Mouse (Mus musculus) gastrocnemius, postnatal 14 days (tissue): Measurements from ENCODE around the gene Rnf7. TPM values are rescaled to one million over a fixed set of nuclear protein-coding genes. Genes with fewer than 3 reads are reported as not detected.
"Not testable (repeated sequence)": the region's sequence is repeated elsewhere in the genome, so short reads cannot be mapped to it uniquely, and the experiment has no call there.

Source experiments
- DNase-seq: peaks from one replicate; pipeline ENCODE4 v3.0.0; 2021; ENCODE audit warnings: mixed read lengths
- intact Hi-C: fragments of 180-260 bp; cut with DNase I; formaldehyde crosslinking; loops from one replicate; pipeline ENCODE4 v1.15.1; 2025; ENCODE audit warnings: low total_unique reads
- total RNA-seq, 2 experiments: library from RNA; stranded (reverse); gene quantifications; 2 replicates each; pipeline ENCODE4 v1.2.3; 2021

The Rnf7 gene
- total RNA-seq, 2 experiments from 2014 or later, result 72.1 to 77.0 TPM

DNA sequence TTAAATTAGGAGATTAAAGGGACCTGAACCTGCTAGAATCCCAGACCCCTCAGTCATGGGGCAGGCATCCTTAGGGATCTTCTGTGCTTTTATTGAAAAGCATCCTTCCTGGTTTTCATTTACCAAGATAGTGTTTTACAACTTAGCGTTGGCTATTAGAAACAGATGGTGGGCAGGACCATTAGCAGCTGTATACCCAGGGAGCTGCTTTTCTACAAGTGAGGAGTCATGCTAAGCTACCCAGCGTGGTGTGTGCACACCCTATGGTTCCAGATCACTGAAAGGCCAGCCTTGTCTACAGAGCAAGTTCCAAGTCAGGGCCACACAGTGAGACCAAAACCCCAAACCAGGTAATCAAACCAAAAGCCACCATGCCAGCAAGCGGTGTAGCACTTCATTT is 6.1 kb downstream of the Rnf7 start:
- DNase-seq, result no peak
- intact Hi-C loops, result no loop called here

DNA sequence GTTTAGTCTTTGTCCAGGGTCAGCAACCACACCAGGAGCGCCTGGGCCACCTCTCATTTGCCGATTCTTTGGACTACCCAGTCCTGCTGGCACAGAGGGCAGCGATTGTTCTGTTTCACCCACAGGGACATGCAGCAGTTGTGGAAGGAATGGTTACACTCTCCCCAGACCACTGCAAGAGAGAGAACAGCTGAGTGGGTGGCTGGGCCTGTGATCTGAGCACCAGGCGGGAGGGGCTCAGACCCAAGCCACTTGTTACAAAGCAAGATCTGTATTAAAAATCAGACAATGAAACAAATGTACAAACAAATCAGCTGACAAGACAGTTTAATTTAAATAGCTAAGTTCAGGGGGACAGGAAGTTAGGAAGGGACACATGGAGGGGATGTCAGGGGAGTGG is 6.8 kb downstream of the Rnf7 start:
- DNase-seq, intact Hi-C loops: not testable (repeated sequence)

DNA sequence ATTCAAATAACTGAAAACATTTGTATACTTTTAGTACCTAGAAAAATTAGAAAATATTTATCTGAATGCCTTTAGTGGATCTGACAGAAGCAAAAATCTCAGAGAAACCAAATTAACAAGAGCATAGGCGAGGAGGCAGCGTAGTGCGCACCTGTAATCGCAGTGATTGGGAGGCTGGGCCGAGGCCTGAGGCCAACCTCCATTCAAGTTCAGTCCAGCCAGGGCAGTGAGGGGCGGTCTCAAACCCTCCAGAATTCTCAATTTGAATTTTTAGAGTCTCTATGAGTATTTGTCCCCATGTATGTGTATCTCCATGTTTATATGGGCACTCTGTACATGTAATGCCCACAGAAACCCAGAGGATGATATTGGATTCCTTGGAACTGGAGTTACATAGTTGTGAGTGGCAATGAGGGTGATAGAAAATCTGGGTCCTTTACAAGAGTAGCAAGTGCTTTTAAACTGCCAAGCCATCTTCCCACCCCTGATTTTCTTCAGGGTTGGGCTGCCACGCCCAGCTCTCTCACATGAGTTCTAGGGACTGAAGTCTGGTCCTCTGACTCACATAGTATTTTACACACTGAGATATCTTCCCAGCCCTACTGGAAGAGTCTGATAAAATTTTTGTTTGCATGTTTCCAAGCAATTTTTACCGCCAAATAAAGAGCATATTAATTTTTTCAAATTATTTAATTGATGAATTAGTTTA is 8.1 kb downstream of the Rnf7 start:
- intact Hi-C loops, result no loop called here
- DNase-seq, result no peak

DNA sequence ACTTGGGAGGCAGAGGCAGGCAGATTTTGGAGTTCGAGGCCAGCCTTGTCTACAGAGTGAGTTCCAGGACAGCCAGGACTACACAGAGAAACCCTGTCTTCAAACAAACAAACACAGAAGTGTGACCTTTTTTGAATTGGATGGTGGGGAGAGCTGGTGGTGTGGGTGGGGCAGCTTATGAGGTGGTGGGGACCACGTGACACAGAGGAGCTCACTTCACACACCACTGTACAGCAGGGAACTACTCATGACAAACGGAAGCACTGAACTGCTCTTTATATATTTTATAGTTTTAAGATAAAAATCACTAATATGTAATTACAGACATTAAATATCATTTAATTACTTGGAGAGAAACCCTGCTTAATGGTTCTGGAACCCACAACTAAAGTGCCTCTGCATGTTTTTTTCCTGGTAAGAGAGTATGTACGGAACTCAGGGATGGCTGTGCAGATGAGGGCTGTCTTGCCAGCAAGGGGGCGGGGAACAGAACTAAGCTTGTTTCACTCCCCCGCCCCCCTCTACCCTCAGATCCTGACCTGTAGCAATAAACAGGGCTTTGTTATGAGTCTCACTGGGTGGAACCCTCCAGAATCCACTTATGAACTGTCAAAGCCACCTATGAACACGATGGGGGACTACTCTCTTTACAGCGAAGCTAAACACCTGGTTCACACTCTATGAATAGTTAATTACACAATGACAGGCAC is 8.8 kb downstream of the Rnf7 start:
- intact Hi-C loops, result no loop called here
- no peak for DNase-seq

DNA sequence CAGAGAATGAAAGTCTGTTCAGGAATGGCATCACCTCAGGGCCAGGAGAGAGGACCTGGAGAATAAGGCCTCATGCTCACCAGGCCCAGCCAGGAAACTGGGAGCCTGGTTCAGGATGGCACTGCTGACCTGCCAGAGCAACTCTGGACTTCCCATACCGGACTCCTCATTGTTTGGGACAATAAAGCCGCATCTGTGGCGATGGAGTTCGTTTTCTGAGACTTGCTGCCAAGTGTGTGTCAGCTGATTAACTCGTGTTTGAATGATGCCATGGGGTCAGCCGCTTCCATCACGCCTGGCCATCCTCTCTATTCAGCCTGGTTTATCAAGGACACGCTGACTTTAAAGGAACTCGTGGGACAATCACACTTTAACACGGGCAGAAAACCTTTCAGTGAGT is 14.8 kb downstream of the Rnf7 start:
- intact Hi-C loops, result no loop called here
- no peak for DNase-seq

DNA sequence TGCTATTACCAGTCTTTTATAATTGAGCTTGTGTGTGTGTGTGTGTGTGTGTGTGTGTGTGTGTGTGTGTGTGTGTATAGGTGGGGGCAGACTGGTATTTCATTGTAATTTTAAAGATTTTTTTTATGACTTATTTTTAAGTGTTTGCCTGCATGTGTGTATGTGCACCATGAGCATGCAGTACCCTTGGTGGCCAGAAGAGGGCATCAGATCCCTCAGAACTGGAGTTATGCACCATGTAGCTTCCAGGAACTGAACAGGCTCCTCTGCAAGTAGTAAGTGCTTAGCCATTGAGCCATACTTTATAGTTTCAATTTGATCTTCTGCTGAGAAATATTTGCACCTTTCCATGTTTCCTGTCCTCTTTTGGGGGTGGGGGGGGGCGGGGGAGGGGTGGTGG is 16.9 kb downstream of the Rnf7 start:
- intact Hi-C loops, result no loop called here
- no peak for DNase-seq

DNA sequence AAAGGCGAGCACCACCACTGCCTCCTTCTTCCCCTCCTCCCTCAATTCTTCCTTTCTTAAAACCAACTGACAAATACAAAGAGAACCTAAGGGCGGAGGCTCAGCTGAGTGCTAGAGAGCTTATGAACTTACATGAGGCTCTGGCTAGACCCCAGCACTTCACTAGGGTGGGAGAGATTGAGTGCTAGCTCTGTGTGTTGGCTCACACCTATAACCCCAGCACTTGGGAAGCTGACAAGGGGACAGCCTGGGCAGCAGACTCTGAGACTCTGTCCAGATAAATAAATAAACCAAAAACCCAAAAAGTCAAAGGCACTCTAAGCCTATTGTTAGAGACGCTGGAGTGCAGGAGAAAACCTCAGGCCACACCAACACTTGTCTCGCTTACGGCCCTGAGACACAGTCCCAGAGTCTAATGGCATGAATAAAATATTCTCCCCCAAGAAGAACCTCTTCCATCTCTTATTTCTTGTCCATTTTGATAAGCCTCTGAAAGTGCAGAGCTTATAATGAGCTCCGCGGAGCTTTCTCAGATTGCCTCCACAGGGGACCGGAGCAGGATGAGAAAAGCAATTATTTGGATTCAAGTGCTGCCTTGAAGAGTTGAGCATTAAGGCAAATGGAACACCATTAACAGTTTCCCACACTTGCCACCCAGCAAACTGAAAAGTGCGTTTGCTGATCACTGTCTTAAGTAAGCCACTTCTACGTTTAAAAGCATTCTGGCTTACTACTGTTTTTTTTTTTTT is 18.2 kb downstream of the Rnf7 start:
- intact Hi-C loops, result no loop called here
- DNase-seq, result no peak

DNA sequence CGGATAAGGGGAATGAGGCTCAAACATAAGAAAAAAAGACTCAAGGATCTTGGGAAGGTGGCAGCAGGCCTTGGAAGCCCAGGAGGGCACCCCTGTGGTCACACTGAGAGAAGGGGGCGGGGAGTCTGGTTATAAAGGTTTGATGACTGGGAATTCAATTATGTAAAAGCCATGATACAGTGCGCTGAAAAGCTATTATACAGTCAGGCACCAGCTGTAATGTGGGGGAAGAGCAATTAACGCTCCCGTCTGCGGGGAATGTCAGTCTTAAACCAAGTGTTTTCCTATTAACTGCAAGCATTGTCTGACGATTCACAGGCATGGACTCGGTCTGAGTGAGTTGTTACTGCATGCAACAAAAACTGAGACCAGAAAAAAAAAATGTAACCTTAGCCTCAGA is 22.9 kb downstream of the Rnf7 start:
- DNase-seq, result no peak
- intact Hi-C loops, result no loop called here

DNA sequence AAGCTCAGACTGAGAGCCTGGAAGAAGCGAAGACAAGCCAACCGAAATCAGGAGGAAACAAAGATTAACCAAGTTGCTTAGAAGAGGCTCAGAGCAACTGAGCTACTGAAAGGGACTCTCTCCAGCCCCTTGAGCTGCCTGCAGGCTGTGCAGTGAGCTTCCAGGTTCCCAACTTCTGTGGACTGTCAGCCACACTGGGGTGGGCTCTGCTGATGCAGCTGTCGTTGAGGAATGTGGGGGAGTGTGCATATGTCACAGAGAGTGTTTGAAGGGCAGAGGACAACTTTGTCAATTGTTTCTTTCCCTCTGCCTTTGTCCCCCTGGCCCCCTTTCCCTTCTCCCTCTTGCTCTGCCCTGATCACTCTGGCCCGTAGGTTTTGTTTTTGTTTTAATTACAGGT is 25.5 kb downstream of the Rnf7 start:
- intact Hi-C loops, result no loop called here
- DNase-seq, result no peak

DNA sequence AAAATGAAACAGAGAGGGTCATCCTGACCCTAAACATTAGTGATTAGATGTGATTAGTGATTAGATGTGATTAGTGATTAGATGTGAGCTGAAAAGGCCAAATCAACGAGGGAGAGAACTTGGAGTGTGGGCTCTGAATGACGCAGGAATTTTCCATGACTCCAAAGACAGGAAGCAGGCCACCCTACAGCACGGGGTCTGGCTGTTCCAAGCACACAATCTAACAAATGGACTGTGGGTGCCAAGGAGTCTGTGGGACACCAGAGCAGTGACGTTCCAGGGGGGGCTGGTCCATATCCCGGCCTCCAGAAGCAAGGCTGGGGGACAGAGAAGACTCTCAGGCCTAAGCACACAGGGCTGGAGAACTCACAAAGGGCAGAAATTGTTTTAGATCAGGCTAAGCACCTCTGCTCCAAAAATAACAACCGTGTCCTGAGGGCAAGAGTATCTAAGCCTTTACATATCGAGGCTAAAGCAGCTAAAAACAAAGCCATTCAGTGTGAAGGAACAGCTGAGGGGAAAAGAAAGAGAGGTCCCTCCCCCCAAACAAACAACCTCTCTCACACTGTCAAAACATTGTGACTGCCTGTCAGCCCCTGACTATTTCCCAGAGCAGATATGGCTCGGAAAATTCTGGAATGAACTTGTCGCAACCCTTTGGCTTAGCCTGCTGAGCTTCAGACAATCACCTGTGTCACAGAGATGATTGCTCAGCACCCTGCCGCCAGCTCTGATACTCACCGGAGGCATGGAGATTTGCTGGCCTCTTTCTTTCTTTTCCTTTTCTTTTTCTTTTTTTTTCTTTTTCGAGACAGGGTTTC is 27.4 kb downstream of the Rnf7 start:
- no peak for DNase-seq
- intact Hi-C loops, result no loop called here

DNA sequence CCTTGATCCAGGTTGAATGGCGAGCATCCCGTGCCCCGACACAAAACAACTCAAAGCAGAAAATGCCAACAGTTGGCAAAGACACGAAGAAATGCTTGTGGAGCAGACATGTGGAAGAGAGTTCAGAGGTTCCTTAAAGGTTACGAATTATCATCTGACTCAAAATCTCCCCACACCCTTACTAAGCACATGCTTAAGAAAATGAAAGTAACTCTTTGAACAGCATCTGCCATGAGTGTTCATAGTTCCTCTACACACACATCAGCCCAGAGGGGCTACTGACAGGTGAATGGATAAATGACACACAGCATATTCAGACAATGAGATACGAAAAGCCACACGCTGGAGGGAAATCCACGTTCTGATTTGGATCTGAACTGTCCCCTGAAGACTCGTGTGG is 29.0 kb downstream of the Rnf7 start:
- DNase-seq, result no peak
- intact Hi-C loops, result no loop called here

DNA sequence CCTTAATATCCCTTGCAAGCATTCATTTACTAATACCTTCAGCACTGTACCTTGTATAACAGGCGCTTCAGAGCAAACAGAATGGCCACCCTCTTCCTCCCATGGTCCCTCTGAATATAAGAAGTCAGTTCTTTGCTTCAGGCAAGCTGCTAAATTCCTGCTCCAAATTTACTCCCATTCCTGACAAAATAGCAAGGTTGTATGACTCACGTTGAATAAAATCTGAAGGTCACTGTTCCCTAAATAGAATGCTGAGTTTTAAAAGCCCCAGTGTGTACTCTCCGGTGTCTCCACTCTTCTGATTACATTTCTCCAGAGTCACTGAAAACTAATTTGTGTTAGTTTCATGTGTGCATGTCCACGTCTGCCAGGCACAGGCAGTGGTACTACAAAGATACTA is 33.1 kb downstream of the Rnf7 start:
- no peak for DNase-seq
- intact Hi-C loops, result no loop called here

DNA sequence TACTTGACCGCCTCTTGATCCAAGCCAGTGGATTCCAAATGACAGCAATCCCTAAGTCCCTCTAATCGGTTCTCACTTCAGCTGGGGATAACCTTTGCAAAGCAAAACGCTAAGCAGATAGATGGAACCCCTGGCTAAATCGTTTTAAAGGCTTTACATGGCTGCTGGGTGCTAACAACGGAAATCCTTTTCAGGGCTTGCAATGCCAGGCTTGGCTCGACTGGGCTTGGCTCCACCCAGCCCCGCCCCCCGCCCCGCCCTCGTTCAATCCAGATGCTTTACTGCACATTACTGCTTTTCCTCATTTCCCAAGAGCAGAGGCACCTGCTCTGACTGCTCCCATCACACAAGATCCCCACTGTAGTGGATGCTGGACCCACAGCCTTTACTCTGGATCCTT is 36.4 kb downstream of the Rnf7 start:
- intact Hi-C loops, result no loop called here
- DNase-seq, result no peak

DNA sequence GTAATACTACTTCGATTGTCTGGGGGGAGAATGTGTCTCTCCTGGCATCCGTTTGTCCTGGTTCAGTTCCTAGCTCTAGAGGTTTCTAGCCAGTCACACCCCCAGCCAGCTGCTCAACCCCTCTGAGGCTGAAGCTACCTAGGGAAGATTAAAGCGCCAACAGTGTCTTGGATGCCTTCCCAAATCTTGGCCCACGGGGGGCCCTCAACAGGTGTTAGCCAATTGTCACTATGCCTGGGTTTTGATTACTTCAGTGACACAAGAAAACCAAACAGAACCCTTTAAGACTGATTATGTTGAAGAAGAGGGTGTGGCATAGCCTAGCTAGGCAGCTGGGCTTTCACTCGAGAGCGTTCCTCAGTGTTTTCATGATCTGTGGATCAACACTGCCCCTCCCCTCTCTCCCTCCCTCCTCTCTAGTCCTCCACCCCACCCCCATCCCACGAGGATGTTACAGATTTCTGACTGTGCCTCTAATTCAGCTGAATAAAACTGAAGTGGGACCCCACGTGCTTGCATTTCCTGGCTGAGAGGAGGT is 40.1 kb downstream of the Rnf7 start:
- intact Hi-C loops, result no loop called here
- peak; percentile 49 for DNase-seq

DNA sequence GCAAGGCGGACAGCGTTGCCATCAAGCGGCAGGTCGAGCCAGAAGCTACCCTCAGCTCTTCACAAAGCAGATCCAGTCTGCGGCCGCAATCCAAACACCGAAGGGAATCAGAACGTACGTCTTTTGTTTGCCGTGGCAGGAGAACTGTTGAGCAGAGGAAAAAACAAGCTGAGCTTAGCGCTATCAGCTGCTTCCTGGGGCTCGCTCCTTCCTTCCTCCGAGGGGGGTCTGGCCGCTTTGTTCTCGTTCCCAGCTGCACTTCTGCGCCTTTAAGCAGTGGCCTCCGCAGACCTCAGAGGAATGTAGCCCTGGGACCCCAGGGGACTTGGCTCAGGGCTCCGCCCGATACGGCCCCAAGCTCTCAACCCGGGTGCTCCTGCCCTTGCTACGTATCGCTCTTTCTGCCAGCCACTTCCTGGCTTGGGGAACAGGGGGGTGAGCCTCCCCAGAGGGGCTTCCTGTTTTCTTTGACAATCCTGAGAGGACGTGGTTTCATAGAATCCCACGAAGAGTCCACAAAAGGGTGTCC is 40.6 kb downstream of the Rnf7 start:
- peak; percentile 66 for DNase-seq
- intact Hi-C loops, result no loop called here

DNA sequence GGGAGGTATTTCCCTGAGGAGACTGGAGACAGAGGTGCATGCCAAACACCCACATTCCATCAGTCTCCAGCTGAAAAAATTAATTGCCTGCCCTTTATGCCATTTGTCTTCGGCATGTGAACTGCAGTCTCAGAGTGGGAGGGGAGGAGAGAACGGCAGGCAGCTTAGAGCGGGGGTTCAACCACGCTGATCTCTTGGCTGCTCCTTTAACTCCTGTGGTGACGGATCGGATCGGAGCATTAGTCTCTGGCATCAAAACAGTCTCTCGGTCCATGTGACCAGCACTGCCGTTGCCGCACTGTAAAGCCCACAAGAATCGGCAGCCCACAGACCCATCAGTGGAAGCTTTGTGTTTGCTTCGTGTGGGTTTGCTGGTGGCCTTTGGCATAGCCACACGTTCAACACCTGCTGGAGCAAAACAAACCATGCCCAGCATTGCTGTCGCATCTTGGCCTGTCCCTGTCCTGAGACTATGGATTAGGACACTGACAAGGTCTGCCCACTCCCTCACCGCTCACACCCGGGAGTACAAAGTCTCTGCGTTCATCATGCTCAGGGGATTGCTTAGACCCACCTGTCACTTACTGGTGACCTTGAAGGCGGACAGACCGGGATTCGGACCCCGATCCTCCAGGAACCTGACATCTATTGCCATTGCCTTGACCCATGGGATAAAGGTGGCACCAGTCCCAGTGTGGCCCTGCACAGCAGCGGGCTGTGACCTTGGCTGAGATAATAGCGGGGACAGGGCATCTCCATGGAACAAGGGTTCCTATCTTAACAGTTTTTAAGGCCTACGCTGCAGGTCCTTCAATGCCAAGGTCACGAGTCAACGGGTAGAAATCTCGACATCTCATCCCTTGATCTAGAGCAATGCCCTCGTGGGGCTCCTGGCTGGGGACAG is 41.3 kb downstream of the Rnf7 start:
- DNase-seq, result no peak
- intact Hi-C loops, result no loop called here

DNA sequence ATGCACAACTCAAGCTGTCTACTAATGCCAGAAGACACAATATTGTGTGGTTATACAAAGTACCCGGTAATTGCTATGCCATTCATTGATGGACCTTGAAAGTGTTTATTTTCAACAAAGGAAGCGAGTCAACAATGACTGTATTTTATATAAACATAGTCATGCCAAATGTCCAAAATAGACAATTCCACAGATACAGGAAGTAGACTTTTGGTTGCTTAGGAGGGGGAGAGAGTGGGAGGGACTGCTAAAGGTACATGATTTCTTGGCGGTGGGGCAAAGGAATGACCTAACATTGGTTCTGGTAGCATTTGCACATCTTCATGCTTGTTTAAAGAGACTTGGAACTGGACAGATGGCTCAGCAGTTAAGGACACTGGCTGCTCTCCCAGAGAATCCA is 45.9 kb downstream of the Rnf7 start:
- no peak for DNase-seq
- intact Hi-C loops, result no loop called here

DNA sequence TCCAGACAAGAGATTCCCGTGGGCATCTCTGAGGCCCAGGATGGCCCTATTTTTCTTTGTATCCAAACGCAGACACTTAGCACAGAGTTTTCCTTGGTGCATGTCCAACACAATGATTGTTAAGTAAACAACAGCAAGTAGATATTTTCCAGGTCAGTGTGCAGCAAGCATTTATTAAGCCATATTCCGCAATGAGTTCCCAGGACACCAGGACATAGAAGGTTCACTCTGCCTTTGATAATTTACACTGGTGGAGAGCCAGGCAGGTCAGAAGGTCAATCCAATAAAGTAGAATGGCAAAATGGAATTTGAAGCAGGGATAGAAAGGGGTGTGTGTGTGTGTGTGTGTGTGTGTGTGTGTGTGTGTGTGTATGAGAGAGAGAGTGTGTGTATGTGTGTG is 47.4 kb downstream of the Rnf7 start:
- intact Hi-C loops, result no loop called here
- no peak for DNase-seq
